Mouse (Mus musculus) liver, embryonic 15.5 days (tissue): ENCODE results near the gene Bicdl2. TPM values are rescaled to one million over a fixed set of nuclear protein-coding genes. Genes with fewer than 3 reads are reported as not detected.

Experiments used
- ATAC-seq: fragments of 200-750 bp; cut with Nextera tagmentation; 2 replicates; pipeline ENCODE4 v1.8.0; 2017; ENCODE audit warnings: moderate number of reproducible peaks, mild to moderate bottlenecking, moderate library complexity; ENCODE audit not compliant: insufficient read depth
- H3K27ac ChIP-seq: fragments of 300-500 bp; sonication (generic); replicated peaks from 2 replicates; pipeline ENCODE4 v1.5.1; 2015; ENCODE audit warnings: mild to moderate bottlenecking, inconsistent platforms
- H3K27me3 ChIP-seq: fragments of 300-500 bp; sonication (generic); 2 replicates; pipeline ENCODE4 v1.6.1; 2015; ENCODE audit warnings: mild to moderate bottlenecking, inconsistent platforms
- H3K36me3 ChIP-seq: fragments of 300-500 bp; sonication (generic); replicated peaks from 2 replicates; pipeline ENCODE4 v1.6.1; 2015; ENCODE audit warnings: moderate library complexity, mild to moderate bottlenecking, inconsistent platforms
- H3K4me1 ChIP-seq: fragments of 300-500 bp; sonication (generic); replicated peaks from 2 replicates; pipeline ENCODE4 v1.6.1; 2015; ENCODE audit warnings: inconsistent platforms
- H3K4me2 ChIP-seq: fragments of 300-500 bp; sonication (generic); 2 replicates; pipeline ENCODE4 v1.6.1; 2015; ENCODE audit warnings: moderate library complexity, mild to moderate bottlenecking, inconsistent platforms
- H3K4me3 ChIP-seq: fragments of 300-500 bp; sonication (generic); replicated peaks from 2 replicates; pipeline ENCODE4 v1.5.1; 2015; ENCODE audit warnings: mild to moderate bottlenecking, inconsistent platforms
- H3K9ac ChIP-seq: fragments of 300-500 bp; sonication (generic); 2 replicates; pipeline ENCODE4 v1.6.1; 2015; ENCODE audit warnings: moderate library complexity, mild to moderate bottlenecking, inconsistent platforms
- H3K9me3 ChIP-seq: fragments of 300-500 bp; sonication (generic); replicated peaks from 2 replicates; pipeline ENCODE4 v1.6.1; 2016; ENCODE audit warnings: inconsistent platforms
- WGBS: fragments of 180-500 bp; shearing (Covaris S2); methylation state at CpG from one replicate; pipeline ENCODE4 v1.1.7; 2015; ENCODE audit warnings: mixed read lengths; ENCODE audit not compliant: insufficient replicate concordance; 5-methylcytosine and 5-hydroxymethylcytosine counted together
- polyA plus RNA-seq: library from polyadenylated mRNA; unstranded; fragments of >200 nt; fragmentation: Nextera tagmentation; extraction: Ambion mirVana; gene quantifications from 2 replicates; pipeline ENCODE4 v1.2.1, GENCODE M21; 2015

Bicdl2 gene
- polyA plus RNA-seq, 1 experiment from 2014 or later: not detected

DNA sequence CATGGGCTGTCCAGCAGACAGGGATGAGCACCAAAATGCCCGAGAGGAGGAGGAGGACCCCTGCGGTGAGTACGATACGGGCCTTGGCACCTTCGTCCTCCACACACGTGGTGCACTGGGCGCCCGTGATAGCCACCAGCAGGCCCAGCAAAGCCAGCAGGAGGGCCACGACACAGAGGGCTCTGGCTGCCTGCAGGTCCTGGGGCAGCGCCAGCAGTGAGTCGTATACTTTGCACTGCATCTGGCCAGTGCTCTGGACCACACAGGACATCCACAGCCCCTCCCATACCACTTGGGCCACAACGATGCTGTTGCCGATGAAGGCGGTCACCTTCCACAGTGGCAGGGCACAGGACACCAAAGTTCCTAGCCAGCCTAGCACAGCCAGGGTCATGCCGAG, 22.9 kb downstream of the Bicdl2 start:
- no peak overlapping the region for H3K4me2 ChIP-seq
- H3K4me1 ChIP-seq: 0 out of 2 replicates have a peak, but pooled peaks cover 4% of the 10 kb centered on the region
- H3K9ac ChIP-seq: no peak overlapping the region
- H3K27ac ChIP-seq: no peak overlapping the region
- H3K9me3 ChIP-seq: no peaks in the 10 kb centered on the region
- no peak overlapping the region for H3K4me3 ChIP-seq
- peaks cover 72% of the 10 kb centered on the region for H3K27me3 ChIP-seq
- ATAC-seq: no peak
- WGBS: 24% methylated on average over 15 of the region's 15 CpGs
- no peaks in the 10 kb centered on the region for H3K36me3 ChIP-seq

DNA sequence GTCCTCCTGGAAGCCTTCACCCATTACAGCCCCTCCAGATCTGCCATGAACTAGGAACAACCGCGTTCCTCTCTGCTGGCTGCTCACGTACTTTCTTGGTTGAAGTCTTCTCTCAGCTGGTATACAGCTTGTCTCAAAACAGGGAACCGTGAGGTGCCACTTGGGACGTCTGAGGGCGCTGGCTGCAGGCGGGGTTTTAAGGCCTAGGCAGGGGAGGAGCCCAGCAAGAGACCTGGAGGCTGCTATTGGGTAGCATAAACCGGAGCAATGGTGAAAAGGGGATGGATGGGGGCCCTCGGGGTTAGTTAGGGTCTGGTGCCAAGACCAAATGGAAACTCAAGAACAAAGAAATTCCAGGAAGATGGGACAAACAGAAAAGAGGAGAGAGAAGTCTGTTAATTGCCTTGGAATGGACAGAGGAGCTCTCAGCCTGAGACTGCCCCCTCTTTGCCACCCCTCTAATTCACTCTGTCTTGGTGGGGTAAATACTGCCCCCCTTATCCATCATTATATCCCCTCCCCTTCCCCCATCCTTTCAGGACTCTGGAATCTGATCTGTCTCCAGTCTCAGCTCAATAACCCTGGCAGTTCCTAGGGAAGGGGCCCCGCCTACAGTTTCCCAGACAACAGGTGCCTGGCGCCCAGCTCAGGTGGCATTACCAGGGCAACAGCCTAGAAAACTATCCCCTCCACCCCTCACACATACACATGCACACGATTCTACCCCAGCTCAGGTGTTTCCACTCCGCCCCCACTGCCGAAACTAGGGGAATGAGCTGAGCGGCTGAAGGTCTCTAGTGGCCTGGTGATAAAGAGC, 23.8 kb downstream of the Bicdl2 start, which contains the start of gene Cldn9:
Gene Cldn9 (minus strand): TSS at position 171 of the 817 bp plus-strand sequence.
- Histone ChIP-seq H3K4me3 (no peak within 1 kb of the TSS), H3K36me3 (no peaks in the 10 kb centered on the region), H3K4me2 (no peak within 1 kb of the TSS), H3K4me1 (0 out of 2 replicates have a peak, but pooled peaks cover 4% of the 10 kb centered on the region), H3K27ac (no peak within 1 kb of the TSS), H3K9me3 (no peaks in the 10 kb centered on the region), H3K27me3 (peaks cover 64% of the 10 kb centered on the region), H3K9ac (no peak within 1 kb of the TSS)
- 28% methylated on average over 15 of the region's 15 CpGs for WGBS
- ATAC-seq: no peak

DNA sequence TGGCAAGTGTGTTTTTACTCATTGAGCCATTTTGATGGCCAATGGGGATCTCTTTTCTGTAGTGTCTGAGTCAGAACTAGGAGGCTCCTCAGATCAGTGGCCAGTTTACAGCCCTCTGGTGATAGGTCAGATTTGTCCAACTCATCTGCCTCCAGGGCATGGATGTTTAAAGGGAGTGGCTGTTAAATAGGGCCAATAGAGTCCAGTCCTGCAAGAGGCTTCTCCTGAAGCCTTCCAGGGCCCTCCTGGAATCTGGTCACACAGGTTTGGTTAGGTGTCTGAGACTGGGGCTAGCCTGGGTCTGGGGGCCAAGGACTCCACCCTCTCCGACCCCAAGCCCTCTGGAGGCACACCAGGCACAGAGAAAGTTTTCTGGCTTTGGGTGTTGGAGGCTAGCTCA, 34.2 kb downstream of the Bicdl2 start:
- no peak for ATAC-seq
- Histone ChIP-seq H3K9me3 (no peaks in the 10 kb centered on the region), H3K27me3 (peaks cover 66% of the 10 kb centered on the region), H3K36me3 (no peaks in the 10 kb centered on the region), H3K4me2 (no peak overlapping the region), H3K9ac (no peak overlapping the region), H3K4me1 (peaks cover 6% of the 10 kb centered on the region), H3K4me3 (no peak overlapping the region), H3K27ac (no peak overlapping the region)
- WGBS: 31% methylated on average over 1 of the region's 1 CpGs

DNA sequence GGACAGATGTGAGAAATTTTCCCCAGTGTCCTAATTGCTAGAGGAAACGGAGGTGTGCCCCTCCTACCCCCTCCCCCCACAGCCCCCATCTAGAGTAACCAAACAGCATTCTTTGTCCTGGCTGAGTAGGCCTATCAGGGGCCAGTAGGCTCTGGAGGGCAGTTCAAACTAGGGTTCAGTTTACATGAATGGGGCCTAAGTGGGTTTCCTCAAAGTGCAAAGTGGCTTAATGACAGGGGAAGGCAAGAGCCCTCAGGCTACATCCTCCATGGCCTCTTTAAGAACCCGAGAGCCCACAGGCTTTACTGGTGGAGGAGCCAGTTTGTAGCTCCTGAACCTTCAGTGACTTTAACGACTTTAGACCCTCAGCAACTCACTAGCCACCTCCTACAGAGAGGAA, 35.5 kb downstream of the Bicdl2 start:
- no peak for ATAC-seq
- Histone ChIP-seq H3K27me3 (peaks cover 79% of the 10 kb centered on the region), H3K4me1 (peaks cover 9% of the 10 kb centered on the region), H3K27ac (no peak overlapping the region), H3K4me2 (no peak overlapping the region), H3K4me3 (no peak overlapping the region), H3K36me3 (no peaks in the 10 kb centered on the region), H3K9me3 (no peaks in the 10 kb centered on the region), H3K9ac (no peak overlapping the region)
- WGBS: 30% methylated on average over 3 of the region's 3 CpGs

DNA sequence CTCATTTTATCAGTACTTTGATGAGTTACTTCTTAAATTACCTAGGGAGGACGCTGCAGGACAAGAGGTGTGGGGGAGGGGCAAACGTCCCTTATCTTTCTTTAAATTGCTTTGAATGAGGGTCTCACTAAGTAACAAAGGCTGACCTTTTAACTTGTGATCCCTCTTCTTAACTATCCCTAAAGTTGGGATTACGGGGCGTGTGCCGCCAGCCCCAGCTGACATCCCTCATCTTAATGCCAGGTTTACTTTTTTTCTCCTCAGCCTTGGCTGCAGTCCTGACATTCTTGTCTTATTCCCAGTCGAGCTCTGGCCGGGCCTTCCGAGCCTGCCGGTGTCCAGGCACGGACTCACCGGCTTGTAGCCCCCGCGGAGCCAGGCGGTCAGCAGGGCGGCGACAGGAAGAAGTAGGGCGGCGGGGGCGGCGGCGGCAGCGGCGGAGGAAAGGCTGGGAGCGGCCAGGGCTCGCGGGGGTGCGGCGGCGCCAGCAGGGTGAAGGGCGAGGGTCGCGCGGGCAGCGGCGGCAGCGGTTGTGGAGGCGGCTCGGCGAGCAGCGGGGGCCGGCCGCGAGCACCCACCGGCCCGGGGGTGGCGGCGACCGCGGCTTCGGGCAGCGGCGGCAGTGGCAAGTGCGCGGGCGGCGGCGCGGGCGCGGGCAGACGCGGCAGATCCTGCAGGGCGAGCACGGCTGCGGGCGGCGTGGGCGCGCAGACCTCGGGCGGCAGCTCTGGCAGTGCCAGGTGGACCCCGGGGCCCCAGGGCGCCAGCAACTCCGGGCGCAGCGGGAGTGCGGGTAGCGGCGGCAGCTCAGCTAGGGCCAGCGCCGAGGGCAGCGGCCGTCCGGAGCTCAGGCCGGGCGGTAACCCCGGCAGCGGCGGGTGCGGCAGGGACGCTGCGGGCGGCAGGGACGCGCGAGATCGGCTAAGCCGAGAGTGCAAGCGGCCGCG, 39.1 kb downstream of the Bicdl2 start:
- Histone ChIP-seq H3K36me3 (no peaks in the 10 kb centered on the region), H3K4me3 (peak overlapping the region; percentile 60), H3K27ac (no peak overlapping the region), H3K4me2 (peak overlapping the region; percentile 89), H3K27me3 (peaks cover 87% of the 10 kb centered on the region), H3K9ac (peak overlapping the region; percentile 27; the same call in 1 of the 2 replicates), H3K9me3 (no peaks in the 10 kb centered on the region), H3K4me1 (peaks cover 9% of the 10 kb centered on the region)
- peak; percentile 37 for ATAC-seq
- under 1% methylated on average over 92 of the region's 101 CpGs for WGBS

DNA sequence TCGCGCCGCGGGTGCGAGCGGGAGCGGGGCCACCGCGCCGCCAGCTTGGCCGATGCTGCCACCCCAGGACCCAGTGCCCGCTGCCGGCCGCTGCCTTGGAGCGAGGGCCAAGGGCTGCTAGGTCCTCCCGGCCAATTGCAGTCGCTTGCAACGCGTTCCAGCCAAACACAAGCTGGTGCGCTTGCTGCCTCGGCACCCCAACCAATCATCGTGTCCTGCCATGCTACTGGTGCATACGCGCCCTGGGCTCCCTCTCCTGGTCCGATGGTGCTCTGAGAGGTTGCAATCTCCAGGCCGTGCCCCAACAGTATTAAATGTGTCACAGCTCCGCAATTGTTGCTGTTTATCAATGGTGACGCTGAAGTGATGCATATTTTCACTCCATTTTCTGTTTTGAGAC, 39.8 kb downstream of the Bicdl2 start:
- Histone ChIP-seq H3K27me3 (peaks cover 87% of the 10 kb centered on the region), H3K27ac (no peak overlapping the region), H3K4me1 (peaks cover 9% of the 10 kb centered on the region), H3K36me3 (no peaks in the 10 kb centered on the region), H3K4me3 (peak overlapping the region; percentile 60), H3K9ac (no peak overlapping the region), H3K4me2 (peak overlapping the region; percentile 89), H3K9me3 (no peaks in the 10 kb centered on the region)
- peak; percentile 84 for ATAC-seq
- WGBS: 2% methylated on average over 25 of the region's 28 CpGs

DNA sequence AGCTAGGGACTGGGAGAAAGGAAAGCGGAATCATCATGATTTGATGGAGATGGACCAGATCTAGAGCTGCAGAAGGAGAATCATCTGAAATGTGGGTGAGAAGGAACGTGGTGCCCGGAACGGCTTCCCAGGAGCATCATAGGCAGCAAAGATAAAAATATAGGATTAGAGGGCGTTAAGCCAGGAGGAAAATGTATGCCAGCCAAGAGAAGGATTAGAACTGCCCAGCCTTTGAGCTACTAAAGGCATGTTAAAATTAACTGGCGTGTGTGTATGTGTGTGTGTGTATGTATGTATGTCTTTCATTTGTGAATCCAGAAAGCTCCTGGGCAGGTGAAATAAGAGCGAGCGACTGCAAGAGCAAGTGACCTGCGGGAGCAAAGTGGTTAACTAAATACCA, 43.0 kb downstream of the Bicdl2 start:
- 67% methylated on average over 9 of the region's 9 CpGs for WGBS
- no peak for ATAC-seq
- H3K4me3 ChIP-seq: no peak overlapping the region
- H3K27ac ChIP-seq: no peak overlapping the region
- H3K27me3 ChIP-seq: peaks cover 73% of the 10 kb centered on the region
- H3K4me2 ChIP-seq: no peak overlapping the region
- no peak overlapping the region for H3K9ac ChIP-seq
- no peaks in the 10 kb centered on the region for H3K36me3 ChIP-seq
- no peaks in the 10 kb centered on the region for H3K9me3 ChIP-seq
- peaks cover 9% of the 10 kb centered on the region for H3K4me1 ChIP-seq

DNA sequence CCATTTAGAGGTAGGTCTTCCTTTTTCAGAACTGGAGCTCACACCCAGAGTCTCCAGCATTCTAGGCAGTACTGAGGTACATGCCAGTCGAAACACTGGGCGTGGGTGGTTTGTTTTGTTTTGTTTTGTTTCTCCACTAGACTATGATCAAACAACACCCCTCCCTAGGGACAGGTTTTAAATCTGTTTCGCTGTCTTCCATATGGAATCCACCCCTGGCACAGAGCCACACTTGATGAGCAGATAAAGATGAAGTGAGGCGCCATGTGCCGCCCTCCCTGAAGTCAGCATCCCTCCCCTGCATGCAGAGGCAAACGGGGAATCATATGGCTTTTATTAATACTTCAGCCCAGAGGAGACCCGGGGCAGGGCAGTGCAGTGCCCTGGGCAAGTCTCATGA, 44.4 kb downstream of the Bicdl2 start:
- no peaks in the 10 kb centered on the region for H3K9me3 ChIP-seq
- no peak overlapping the region for H3K4me2 ChIP-seq
- peaks cover under 1% of the 10 kb centered on the region; the same call in 1 of the 2 replicates for H3K4me1 ChIP-seq
- 53% methylated on average over 7 of the region's 7 CpGs for WGBS
- no peaks in the 10 kb centered on the region for H3K36me3 ChIP-seq
- H3K9ac ChIP-seq: no peak overlapping the region
- peaks cover 61% of the 10 kb centered on the region for H3K27me3 ChIP-seq
- H3K4me3 ChIP-seq: no peak overlapping the region
- no peak overlapping the region for H3K27ac ChIP-seq
- ATAC-seq: no peak

DNA sequence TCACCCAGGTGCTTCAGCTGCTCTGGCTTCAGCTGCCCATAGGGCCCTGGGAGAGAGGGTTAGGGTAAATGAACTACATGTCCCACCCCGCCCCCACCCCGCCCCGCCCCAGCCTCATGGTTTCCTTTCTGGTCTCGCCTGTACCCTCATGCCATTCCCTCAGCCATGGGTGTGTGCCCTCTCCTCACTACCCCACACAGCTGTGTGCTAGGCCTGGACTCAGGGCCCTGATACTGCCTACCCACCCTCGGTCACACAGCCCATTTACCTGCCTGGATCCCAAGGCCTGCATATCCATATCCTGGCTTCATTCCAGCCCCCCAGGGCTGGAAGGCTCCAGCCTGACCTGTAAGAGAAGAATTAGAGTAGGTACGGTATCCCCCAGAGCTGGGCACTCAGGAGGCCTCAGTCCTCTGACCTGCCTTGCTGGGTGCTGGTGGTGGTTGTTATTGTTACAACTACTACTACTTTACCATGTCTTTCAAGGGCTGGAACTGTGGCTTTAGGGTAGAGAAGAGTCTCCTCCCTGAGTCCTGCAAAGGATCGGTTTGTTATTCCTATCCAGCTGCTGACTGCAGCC, 45.3 kb downstream of the Bicdl2 start:
- no peak for ATAC-seq
- 68% methylated on average over 7 of the region's 7 CpGs for WGBS
- Histone ChIP-seq H3K4me1 (no peaks in the 10 kb centered on the region), H3K27ac (no peak overlapping the region), H3K9ac (no peak overlapping the region), H3K4me2 (no peak overlapping the region), H3K27me3 (peaks cover 61% of the 10 kb centered on the region), H3K36me3 (no peaks in the 10 kb centered on the region), H3K9me3 (no peaks in the 10 kb centered on the region), H3K4me3 (no peak overlapping the region)

DNA sequence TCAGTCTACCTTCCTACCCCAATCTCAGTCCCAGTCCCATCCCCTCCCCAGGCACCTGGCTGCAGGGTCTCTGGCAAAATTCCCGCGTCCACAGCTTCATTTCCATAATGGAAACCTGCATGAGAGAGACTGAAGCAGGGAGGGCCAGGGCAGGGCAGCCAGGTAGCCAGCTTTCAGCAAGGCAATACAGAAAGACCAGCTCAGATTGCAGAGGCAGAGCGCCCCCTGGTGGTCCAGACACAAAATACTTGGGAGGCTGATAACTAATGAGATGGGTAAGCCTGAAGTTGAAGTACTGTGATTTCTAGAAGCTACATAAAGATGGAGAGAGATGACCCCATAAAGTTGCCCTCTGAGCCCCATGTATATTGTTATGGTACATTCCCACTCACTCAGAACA, 45.9 kb downstream of the Bicdl2 start:
- no peaks in the 10 kb centered on the region for H3K36me3 ChIP-seq
- no peak for ATAC-seq
- H3K27ac ChIP-seq: no peak overlapping the region
- WGBS: 0% methylated on average over 3 of the region's 3 CpGs
- H3K4me1 ChIP-seq: no peaks in the 10 kb centered on the region
- H3K4me3 ChIP-seq: no peak overlapping the region
- H3K27me3 ChIP-seq: peaks cover 56% of the 10 kb centered on the region
- no peak overlapping the region for H3K9ac ChIP-seq
- H3K9me3 ChIP-seq: no peaks in the 10 kb centered on the region
- no peak overlapping the region for H3K4me2 ChIP-seq

DNA sequence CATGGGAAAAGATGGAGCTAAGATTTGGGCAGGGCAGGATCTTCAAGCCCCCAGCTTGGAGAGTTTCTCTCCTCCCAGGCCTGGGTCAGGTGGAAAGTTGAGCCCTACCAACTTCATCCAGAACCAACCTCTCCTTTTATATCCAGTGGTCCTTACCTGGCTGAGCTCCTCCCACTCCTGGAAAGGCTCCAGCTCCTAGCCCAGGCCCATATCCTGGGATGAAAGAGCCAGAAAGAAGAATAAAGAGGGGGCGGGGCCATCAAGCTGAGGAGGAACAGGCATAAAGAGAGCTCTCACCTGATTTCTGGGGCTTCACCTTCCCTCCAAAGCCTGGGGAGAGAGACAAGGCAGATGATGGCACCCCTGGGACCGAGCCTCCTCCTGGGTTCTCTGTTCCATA, 56.7 kb downstream of the Bicdl2 start:
- Histone ChIP-seq H3K4me3 (no peak overlapping the region), H3K4me1 (no peaks in the 10 kb centered on the region), H3K27ac (no peak overlapping the region), H3K4me2 (no peak overlapping the region), H3K36me3 (no peaks in the 10 kb centered on the region), H3K9ac (no peak overlapping the region), H3K27me3 (peaks cover 21% of the 10 kb centered on the region), H3K9me3 (no peaks in the 10 kb centered on the region)
- ATAC-seq: no peak
- 29% methylated on average over 2 of the region's 2 CpGs for WGBS
